Mouse (Mus musculus): ENCODE data around the gene Gm12166.

DNA sequence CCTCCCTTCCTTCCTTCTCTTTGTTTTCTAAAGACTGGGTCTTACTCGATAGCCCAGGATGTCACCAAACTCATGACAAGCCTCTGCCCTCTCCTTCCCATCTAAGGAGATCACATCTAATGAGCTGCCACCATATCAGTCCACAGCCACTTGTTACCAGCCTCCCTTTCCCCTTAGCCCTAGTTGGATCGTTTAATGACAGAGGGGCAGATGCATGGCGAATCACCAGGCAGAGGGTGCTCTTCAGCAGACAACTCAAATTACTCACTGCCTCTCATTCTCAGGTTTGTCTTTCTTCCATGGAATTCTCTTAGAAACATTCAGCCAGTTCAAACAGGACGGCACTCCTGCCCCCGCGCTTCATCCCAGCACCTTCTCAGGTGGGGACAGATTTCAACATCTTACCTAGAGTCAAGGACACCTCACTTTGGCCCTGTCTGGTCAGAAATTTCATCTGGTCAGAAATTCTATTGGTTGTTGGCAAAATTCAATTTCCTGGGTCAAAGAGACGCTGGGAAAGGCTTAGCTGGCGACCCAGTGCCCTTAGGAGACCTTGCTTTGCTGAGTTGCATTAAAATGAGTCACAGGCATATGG lies 20.4 kb upstream of the Gm12166 start:
- TF ChIP-seq POLR2A (IDR thresholded peaks at IDR 0.05; ENCODE audit: insufficient read length, low read depth): no peak
- TF ChIP-seq POLR2AphosphoS2 (IDR thresholded peaks at IDR 0.05; ENCODE audit: insufficient read length, low read depth): no peak
- TF ChIP-seq TCF3 (IDR thresholded peaks at IDR 0.05; ENCODE audit: insufficient read length, low read depth): no peak
- TF ChIP-seq SRF (IDR thresholded peaks at IDR 0.05; ENCODE audit: control insufficient read depth, insufficient read length, low read depth): no peak
- TF ChIP-seq TCF12 (IDR thresholded peaks at IDR 0.05; ENCODE audit: insufficient read depth, poor library complexity, severe bottlenecking): no peak
- no peak for TF ChIP-seq MYOD1 (IDR thresholded peaks at IDR 0.05; ENCODE audit: control insufficient read depth in 1 of 3, insufficient read length in 2 of 3, low read depth in 2 of 3)
